Mouse (Mus musculus) adrenal gland, adult 2 months (tissue): ENCODE results near the gene Bbs12. TPM values are rescaled to one million over a fixed set of nuclear protein-coding genes. Genes with fewer than 3 reads are reported as not detected.

Experiments used
- polyA plus RNA-seq: library from polyadenylated mRNA; depleted of rRNA; stranded (reverse); fragments of >200 nt; gene quantifications from 2 replicates; pipeline ENCODE4 v1.2.3, GENCODE M21; 2012; rRNA removed
- total RNA-seq, 2 experiments: library from RNA; stranded (reverse); gene quantifications; 2 replicates each; pipeline ENCODE4 v1.2.3; 2021

Bbs12 gene
- total and polyA plus RNA-seq, 3 experiments: 0.52 to 5.1 (median 3.9) TPM

Other genes starting within 250 kb of the Bbs12 start
- not detected for gene Adad1, start 249.0 kb upstream of the Bbs12 start, total RNA-seq
- not detected in 2 replicates for gene Adad1, start 249.0 kb upstream of the Bbs12 start, polyA plus RNA-seq
- gene Il2, start 186.6 kb upstream of the Bbs12 start, total RNA-seq: not detected
- not detected in 2 replicates for gene Il2, start 186.6 kb upstream of the Bbs12 start, polyA plus RNA-seq
- gene Il21, start 79.9 kb upstream of the Bbs12 start, total RNA-seq: not detected
- not detected in 2 replicates for gene Il21, start 79.9 kb upstream of the Bbs12 start, polyA plus RNA-seq
- 1 to 10 TPM; 5.0 to 6.8 TPM for gene Cetn4, start 154 bp downstream of the Bbs12 start, total RNA-seq
- 0.19 TPM in 1 of 2 replicates, not detected in the other for gene Cetn4, start 154 bp downstream of the Bbs12 start, polyA plus RNA-seq
- 1 to 10 TPM; 4.3 to 4.7 TPM for gene Fgf2, start 35.8 kb downstream of the Bbs12 start, total RNA-seq
- gene Fgf2, start 35.8 kb downstream of the Bbs12 start, polyA plus RNA-seq: 1.7 and 2.0 TPM in 2 replicates
- 10 to 100 TPM; 29.1 to 46.0 TPM for gene Spata5, start 107.3 kb downstream of the Bbs12 start, total RNA-seq
- gene Spata5, start 107.3 kb downstream of the Bbs12 start, polyA plus RNA-seq: 0.67 and 1.9 TPM in 2 replicates
- gene Nudt6, start 107.7 kb downstream of the Bbs12 start, total RNA-seq: 10 to 100 TPM; 16.2 to 18.7 TPM
- gene Nudt6, start 107.7 kb downstream of the Bbs12 start, polyA plus RNA-seq: 62.7 and 69.8 TPM in 2 replicates